Mouse (Mus musculus) spleen, adult 2 months (tissue): ENCODE measurements around the gene Crybb3.

Experiments used
- CTCF ChIP-seq: fragments of 200-500 bp; IDR thresholded peaks from 2 replicates; pipeline ENCODE4 v1.5.1; 2011; ENCODE audit warnings: mild to moderate bottlenecking, inconsistent platforms; ENCODE audit not compliant: insufficient read depth, insufficient read length, insufficient replicate concordance; ENCODE audit errors: extremely low read depth
- POLR2A ChIP-seq: fragments of 200-500 bp; IDR thresholded peaks from 2 replicates; pipeline ENCODE4 v1.6.1; 2011; ENCODE audit warnings: low read depth, low read length, inconsistent platforms

DNA sequence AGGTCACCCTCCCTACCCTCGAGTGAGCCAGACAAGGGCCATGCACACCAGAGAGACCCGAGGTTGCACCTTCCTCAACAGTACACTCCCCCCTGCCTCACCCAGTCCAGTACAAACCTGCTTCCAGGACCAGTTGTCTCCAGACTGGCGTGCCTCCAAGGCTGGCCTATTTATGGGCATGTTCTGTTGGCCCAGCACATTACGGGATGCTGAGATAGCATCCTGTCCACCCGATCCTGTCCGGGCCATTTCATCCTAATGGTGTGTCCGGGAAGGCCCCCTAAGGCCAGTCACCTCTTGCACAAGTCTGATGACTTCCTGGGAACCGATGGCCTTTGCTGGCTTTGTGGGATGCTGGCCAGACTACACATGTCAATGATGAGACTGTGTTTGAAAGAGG is at the start of gene Crybb3:
- TF ChIP-seq CTCF (no peak), POLR2A (no peak)
